Mouse (Mus musculus): ENCODE results near the gene Ajuba.

GRCm38 (mm10) chr14:54544703-54545102 lies 32.7 kb downstream of the Ajuba start:
- TF ChIP-seq ZC3H11A (IDR thresholded peaks at IDR 0.05; ENCODE audit: borderline replicate concordance, low read depth, low read length) (no peak), HCFC1 (IDR thresholded peaks at IDR 0.05; ENCODE audit: borderline replicate concordance, insufficient read depth, low read length) (no peak), CHD2 (IDR thresholded peaks at IDR 0.05; ENCODE audit: low read depth, low read length) (no peak), MAFK (IDR thresholded peaks at IDR 0.05; ENCODE audit: insufficient read depth, low read depth, low read length) (no peak), ZNF384 (IDR thresholded peaks at IDR 0.05; ENCODE audit: low read depth, low read length) (no peak)

All from ES-E14 (cell line).